Mouse (Mus musculus): ENCODE results near the gene Taf3.

The Taf3 gene

DNA sequence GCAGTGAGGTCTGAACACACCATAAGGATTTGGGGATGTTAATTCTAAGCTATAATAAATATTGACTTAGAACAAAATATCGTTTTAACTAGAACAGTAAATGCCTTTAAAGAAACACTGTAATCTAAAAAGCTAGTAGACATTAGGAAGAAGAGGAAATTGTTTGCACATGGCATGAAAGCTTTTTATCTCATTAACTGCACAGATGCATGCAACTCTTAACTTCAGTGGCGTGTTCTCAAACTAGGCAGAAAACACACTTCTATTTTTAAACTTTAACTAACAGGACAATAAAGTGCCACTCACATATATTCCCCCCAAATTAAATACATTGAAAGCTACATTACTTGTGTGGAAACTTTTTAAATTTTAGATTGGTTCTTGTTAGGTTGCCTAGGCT is 91.8 kb downstream of the Taf3 start:
- no peak for DNase-seq (ENCODE audit: low spot score)

DNA sequence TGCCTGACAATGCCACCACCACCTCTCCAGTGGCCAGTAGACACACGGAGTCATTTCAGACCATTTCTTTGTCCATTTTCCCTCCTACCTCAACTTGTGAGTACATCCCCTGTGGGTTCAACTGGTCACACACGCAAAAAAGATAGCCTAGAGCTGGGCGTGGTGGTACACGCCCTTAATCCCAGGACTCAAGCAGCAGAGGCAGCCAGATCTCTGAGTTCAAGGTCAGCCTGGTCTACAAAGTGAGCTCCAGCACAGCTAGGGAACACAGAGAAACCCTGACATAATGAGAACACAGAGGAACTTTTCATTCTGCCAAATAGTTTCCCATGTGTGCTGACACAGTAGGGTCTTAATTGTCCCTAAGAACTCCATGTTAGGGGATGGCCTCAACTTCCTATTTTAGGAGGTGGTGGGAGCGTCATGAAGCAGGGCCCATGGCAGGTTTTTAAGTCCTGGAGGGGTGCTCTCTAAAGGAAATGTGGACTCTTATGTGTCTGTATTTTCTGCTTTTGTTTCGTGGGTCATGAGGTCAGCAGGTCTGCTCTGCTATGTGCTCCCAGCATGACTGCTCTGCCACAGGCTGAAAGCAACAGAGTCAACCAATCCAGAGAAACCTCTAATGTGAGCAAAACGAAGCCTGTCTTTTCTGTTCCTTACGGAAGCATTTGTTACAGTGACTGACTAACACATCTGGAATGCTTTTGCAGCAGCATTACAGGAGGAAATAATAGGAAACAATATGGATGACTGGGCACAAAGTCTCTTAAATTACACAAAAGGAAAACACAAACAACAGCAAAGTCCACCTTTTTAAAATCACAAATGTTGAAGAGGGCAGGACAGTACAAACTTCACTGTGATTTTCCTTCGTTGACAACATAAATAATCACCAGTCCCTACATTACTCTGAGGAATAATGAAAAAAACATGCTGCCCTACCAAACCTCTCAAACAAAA is 92.5 kb downstream of the Taf3 start:
- peak; percentile 75 for DNase-seq (ENCODE audit: low spot score)

DNA sequence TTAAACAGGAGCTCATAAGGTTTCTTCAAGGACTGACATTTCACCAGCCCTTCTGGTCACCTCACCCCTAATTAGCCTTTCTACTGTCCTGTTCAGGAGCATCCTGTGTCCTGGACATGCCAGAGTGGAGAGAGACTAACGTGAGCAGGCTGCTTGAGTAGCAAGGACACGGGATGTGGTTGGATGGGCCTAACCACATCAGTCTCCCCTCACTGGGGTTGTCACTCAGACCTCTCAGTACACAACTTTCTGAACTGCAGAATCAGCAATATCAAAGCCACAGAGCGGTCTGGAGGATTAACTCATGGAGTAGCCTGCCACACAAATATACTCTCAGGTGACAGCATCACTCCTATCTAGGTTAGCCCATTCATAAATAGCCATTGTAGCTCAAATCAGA is 101.7 kb downstream of the Taf3 start:
- DNase-seq (ENCODE audit: low spot score): no peak

DNA sequence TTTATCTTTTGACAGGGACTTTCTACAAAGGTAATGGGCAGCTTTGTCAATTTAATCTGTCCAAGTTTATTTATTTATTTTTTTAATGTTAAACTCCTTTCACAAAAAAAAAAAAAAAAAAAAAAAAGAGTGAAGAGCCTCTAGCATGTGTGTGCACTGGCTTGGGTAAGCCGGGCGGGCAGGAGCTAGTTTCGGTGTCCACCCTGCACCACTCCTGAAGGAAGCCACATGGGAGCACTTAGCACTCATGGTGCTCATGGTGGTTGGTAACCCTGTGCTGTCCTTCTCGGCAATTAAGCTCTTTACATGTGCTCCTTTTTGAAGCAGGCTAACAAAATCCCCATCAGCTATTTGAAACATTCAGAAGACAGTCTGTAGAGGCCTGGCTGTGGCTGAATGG is 102.8 kb downstream of the Taf3 start:
- no peak for DNase-seq (ENCODE audit: low spot score)

DNA sequence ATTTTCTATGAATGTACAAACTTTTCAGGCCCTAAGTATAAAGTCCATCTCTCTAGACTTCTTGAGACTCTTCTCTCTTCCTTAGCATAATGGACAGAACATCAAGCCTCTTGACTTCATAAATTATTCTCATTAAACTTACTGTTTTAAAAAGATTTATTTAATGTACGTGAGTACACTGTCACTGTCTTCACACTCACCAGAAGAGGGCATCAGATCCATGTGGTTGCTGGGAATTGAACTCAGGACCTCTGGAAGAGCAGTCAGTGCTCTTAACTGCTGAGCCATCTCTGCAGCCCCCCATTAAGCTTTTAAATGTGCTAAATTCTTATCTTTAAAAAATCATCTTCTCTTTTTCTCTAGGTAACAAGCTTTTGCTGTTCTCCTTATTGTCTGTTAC is 105.4 kb downstream of the Taf3 start:
- DNase-seq (ENCODE audit: low spot score): no peak

DNA sequence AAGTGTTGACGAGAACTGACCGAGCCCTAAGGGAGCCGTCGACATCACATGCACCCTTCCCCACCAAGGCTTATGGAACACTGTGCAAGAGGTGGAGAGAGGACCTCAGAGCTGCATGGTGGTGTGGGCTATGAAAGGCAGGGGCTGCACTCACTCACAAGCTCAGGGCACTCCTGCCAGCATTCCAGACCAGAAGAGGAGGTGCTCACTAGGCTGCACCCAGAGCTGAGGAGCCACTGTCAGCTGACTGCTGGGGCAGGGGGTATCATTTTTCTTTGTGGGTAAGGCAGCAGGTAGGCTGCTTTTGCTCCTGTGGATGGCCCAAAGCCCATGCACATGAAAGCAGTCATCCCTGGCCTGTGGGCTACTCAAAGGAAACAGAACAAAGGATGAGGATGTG is 109.1 kb downstream of the Taf3 start:
- no peak for DNase-seq (ENCODE audit: low spot score)

DNA sequence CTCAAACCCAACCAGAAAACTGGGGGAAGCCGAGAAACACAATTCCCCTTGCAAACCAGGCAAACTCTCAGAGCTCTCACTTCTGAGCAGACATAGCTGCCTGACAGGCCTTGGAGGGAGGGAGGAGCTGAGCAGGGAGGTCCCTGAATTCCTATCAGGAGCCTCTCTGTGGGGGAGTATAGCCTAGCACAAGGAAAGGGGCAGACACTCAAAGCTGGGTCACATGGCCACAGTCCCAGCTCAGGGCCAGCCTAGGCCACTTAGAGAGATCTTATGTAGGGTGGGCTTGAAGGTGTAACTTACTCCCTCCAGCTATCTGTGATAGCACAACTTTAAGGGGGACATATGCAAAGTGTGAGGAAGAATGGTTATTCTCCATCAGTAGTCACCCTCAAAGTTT is 112.4 kb downstream of the Taf3 start:
- peak; percentile 61 for DNase-seq (ENCODE audit: low spot score)

DNA sequence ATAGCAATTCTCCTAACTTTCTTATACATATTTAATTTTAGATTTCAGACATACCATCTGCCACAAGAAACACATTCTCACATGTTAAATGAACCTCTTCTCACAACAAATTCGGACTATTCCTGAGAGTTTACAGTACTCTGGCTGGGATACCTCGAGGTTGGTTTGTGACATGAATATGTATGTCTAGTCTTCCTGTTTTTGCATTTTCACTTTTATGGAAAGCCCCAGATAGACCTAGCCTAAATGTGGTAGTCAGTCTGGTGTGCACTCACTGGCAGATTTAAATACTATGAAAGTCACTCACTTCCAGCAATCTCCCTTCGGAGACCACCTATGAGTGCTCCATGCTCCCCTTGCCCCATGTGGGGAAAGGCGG is 121.5 kb downstream of the Taf3 start:
- no peak for DNase-seq (ENCODE audit: low spot score)

DNA sequence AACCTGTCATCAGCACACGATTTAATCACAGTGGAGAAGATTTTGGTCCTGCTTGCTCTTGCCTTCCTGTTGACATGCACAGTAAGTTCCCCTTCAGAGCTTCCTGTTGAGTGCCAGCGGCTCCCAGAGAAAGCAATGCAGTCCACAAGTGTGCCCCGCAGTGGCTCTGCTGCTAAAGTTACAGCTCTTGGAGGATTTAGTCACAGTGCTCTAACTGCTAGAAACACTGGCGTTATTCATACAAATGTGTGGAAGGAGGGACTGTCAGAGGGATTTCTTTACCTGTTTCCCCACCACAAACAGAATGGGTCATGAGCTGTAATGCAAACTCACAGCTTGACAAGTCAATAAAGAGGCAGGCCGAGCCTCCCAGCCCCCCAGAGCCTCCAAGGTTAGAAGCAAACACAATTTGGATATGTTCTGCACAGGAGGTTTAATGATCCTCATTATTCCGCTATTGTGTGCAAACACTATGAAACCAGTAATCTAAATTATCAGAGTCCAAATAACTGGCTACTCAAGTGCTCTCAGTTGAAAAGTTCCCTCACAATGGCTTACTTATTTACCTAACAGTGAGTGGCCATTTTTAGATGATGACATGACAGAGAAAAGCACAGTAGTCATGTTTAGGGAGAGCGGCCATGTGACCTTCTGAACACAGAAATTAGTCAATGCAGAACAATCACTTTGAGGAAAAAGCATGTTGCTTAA is 122.0 kb downstream of the Taf3 start:
- peak; percentile 20 for DNase-seq (ENCODE audit: low spot score)

DNA sequence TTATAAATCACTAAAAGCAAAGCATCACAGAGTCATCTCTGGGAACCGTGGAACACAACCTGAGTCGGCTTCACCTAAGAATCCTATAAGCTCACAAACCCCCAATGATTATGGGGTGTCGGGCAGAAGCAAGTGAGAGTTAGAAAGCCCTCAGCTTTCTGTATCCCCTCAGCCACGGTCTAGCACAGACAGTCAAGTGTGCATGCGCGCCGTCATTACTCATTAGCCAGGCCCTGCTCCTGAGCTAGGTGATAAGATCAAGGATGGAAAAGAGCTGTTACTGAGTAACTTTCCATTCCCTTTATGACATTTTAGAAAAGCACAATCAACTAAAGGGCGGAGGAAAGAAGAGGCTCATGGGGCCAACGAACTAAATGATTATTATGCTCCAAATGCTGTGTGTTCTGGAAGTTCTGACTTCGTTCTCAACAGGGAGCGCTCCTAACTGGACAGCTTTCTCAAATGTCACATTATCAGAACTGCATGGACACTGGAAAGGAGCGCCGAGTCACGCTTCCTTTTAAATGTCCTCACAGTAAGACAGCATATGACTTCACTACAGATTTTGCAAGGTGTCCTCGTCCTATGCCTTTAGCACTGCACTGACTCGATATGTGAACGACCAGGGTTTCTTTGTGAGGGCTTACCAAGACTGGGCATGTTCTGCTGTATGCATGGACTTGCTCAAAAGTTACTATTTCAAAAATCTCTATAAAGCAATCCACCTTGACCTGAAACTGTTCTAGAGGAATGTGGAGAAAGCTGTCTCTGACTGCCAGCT is 129.5 kb downstream of the Taf3 start:
- DNase-seq (ENCODE audit: low spot score): no peak

DNA sequence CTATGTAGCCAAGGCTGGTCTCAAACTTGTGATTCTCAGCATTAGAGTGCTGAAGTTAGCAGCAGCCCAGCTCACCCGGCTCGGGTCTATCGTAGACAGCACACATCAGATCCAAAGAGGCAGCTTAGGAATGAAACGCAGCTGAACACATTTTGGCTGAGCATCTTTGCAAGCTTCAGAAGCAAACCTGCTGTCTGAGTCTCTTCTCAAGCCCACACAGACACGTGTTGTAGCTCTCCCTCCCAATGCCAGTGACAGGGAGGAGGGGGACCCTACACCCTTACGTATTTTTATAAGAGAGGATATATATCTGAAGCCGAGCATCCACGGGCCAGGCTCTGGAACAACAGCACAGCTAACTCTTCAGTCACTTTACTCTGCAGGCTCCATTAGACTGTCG is 130.8 kb downstream of the Taf3 start:
- DNase-seq (ENCODE audit: low spot score): no peak

DNA sequence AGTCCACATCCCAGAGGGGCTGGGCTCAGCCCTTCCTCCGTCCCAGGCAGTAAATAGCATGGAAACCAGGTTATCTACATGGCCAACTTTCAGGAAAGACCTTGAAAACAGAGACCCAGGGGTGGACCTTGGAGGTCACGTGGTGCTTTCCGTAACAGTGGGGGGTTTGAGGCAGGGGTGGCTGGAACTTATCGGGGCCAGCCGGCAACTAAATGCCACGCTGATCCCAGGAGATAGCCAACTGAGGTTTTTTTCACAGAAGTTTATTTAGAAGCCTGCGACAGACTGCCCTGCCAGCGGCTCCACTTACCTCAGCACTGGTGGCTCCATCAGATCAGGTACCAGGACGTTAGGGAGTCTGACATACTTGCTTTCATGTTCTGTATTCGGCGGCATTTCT is 142.4 kb downstream of the Taf3 start:
- DNase-seq (ENCODE audit: low spot score): no peak

DNA sequence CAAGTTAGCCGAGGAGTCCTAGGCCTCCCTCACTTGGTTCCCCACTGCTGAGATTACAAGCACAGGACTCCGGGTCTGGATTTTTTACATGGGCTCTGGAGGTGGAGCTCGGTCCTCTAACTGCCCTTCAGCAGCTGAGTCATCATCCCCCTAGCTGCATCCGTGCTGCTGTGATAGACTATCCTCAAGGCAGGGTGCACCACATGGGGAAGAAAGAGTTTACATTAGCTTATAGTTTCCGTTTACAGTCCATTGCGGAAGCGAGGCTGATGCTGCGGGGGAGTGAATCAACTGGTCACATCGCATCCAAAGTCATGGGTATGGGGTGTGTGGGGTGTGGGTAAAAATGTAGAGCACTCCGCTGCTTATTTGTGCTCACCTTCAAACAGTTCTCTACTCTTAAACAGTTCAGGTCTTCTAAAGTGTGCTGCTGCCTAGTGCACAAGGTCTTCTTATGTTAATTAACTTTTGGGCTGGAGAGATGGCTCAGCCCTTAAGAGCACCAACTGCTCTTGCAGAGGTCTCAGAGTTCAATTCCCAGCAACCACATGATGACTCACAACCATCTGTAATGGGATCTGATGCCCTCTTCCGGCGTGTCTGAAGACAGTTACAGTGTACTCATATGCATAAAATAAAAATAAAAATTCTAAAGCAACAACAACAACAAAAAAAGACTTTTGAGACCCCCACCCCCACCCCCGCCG is 144.4 kb downstream of the Taf3 start:
- DNase-seq (ENCODE audit: low spot score): no peak

DNA sequence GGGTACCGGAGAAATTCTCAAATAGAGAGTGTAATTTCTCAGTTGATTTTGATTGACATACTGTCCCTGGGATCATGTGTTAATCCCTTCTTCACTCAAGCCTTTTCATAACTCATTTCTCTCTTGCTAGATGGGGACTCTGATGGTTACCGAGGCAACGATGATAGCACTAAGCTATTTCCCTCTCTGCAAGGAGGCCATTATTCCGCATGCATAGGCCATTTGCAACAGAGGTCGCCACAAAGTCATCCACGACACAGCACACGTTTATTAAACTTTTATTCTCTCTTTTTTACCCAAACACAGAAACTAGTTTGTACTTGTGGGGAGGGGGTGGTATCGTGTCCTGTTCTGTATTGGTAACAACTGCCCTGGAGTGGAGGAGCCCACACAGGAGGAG is 150.6 kb downstream of the Taf3 start:
- peak; percentile 76 for DNase-seq (ENCODE audit: low spot score)

DNA sequence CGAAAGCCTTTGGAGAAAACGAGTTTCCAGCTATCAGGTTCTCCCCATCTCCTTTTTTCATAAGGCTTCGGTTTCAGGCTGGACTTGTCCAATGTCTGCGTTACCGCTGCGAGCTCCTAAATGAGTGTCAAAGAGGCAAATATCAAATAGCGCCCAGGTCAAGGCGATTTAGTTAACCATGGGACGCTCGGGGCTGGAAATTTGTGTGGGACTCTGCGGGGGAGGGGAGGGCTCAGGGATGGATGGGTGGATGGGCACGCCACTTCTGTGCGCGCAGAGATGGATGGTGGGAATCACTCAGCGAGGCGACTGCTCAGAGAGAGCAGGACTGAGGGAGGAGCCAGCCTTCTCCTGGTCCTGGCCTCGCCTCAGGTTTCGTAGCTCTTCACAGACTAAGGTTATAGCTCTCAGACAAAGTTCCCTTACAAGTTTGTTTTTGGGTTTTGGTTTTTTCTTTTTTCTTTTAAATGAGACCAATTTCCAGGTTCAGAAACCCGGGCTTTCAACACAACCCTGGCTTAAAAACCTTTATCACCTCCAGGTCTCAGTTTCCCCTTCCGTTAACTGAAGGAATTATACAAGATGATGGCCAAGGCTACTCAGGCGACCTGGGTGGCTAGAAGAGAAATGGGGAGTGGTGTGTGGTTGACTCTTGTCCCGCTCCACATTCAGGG is 152.2 kb downstream of the Taf3 start:
- peak; percentile 68 for DNase-seq (ENCODE audit: low spot score)

DNA sequence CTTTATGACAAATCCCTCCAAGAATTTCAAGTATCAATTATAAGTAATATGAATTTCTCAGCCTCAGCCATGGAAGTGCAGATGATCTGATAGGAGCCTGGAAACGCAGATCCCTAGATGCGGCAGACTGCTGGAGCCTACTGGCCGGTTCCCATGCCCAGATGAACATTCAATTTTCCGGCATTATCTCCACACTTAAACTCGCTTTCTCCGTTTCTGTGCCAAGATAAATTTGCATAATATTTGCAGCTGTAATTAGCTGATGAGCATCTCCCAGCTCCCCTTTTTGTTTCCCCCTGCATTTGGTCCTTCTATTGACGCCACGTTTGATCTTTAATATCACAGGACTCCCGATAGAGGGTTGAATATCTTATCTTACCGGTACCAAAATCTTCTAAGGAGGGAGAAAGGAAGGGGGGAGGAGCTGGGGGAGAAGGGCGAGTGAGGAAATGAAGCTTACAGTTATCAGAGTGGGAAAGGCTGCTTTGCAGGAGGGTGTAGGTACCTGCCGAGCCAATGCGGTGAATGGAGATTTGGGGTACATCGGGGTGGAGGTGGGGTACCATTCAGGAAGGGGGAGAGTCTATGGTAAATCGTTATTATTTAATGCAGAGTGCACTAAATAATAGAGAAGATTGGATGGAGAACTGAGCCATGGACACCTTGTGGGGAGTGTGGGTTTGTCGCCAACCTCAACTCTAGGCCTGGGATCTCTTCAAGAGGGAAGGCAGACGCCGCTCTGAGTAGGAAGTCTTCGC is 153.4 kb downstream of the Taf3 start:
- no peak for DNase-seq (ENCODE audit: low spot score)

DNA sequence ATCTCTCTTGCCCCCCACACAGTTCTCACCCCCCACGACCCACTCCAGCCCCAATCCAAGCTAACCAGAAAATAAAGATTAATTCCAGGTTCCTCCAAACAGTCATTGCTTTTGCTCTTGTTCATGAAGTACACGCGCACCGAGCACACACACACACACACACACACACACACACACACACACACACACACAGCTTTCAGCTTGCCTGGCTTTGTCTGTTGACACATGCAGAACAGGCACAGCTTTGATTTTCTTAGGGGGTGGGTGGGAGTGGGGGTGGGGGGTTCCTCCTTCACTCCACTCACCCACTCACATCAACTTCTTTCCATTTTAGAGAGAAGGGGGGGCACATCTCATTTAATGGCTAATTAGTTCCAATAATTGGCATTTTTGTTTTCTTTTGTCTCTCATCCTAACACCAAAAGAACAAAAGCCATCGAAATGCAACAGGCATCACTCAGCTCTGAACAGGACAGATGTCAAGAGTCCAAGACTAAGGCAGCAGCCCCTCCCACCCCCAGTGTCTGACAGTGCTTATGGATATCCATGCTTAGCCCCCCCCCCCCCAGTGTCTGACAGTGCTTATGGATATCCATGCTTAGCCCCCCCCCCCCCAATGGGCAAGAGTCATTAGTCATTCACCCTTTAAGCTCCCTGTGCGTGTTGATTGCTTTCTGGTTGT is 155.0 kb downstream of the Taf3 start:
- no peak for DNase-seq (ENCODE audit: low spot score)

DNA sequence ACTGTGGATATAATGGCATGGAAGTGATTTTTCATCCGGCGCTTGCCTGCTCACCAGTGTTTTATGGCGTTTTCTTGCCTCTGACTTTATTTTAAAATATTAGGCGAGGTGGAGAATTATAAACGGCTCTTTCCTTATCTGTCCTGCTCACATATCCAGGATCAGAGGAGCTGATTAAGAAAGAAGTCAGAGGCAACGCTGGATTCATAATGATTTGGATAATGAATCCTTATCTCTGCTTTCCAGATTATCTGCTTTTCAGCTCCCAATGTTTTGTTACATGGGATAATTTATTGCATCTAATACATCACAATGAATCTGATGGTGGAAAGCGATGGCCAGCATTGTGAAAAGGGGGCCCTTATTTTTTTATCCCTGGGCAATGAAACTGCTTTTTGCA is 155.9 kb downstream of the Taf3 start:
- DNase-seq (ENCODE audit: low spot score): no peak

DNA sequence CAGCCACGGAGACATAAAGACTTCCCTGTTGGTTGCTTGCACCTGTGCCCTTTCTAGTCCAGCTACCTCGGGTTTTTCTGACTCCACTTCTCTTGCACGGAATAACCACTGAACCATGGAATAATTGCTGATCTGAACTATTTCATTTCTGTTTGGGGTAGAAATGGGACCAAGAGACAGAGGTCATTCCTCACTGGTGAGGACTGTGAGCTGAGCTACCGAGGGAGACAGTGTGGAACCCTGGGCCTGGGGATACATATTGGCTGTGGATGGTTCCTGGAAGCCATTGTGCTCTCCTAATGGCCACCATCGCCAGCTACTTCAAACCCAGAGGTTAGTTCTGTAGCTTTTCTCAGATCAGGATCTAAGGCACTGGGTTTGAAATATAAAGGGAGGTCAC is 157.5 kb downstream of the Taf3 start:
- DNase-seq (ENCODE audit: low spot score): no peak

DNA sequence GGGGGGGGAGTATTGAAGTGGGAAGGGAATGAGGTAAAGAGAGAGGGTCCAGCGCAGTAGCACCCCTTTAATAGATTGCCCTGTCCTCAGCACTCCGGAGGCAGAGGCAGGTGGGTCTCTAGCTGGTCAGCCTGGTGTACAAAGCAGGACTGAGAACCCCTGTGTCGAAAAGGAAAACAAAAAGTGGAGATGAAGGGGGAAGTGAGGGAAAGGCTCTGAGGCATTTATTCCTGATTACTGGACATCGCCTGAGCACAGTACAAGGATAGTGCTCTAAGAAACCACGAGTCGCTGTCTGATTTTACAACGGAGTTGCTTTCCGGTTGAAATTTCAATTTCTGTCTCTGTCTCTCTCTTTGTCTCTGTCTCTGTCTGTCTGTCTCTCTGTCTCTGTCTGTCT is 158.1 kb downstream of the Taf3 start:
- DNase-seq (ENCODE audit: low spot score): no peak
